Mouse (Mus musculus): Measurements from ENCODE around the gene Tuba1c. TPM values are rescaled to one million over a fixed set of nuclear protein-coding genes. Genes with fewer than 3 reads are reported as not detected.
A peak's percentile ranks its signal among the peaks of the same experiment; 100 is the strongest.
"Not testable (repeated sequence)": the region's sequence is repeated elsewhere in the genome, so short reads cannot be mapped to it uniquely, and the experiment has no call there.

Gene Tuba1c
- total RNA-seq, 4 experiments from 2014 or later, result 207 to 347 (median 262) TPM

- no peak for DNase-seq
These were observed 1.6 kb downstream of the Tuba1c start for GRCm38 (mm10) chr15:99031388-99031675.

GRCm38 (mm10) chr15:99032041-99032725 is 2.5 kb downstream of the Tuba1c start:
- DNase-seq, result no peak

- peak; percentile 57 for DNase-seq
These were observed 3.1 kb downstream of the Tuba1c start for GRCm38 (mm10) chr15:99032726-99033250.

GRCm38 (mm10) chr15:99033498-99034270 is 4.0 kb downstream of the Tuba1c start:
- peak; percentile 73 for DNase-seq

GRCm38 (mm10) chr15:99035431-99035830 is 5.7 kb downstream of the Tuba1c start:
- DNase-seq, result no peak

GRCm38 (mm10) chr15:99036249-99036905 is 6.7 kb downstream of the Tuba1c start:
- peak; percentile 34 for DNase-seq

GRCm38 (mm10) chr15:99038025-99038424 is 8.3 kb downstream of the Tuba1c start:
- no peak for DNase-seq

- DNase-seq, result no peak
These were observed 9.1 kb downstream of the Tuba1c start for GRCm38 (mm10) chr15:99038797-99039196.

- DNase-seq, result no peak
These were observed 9.6 kb downstream of the Tuba1c start for GRCm38 (mm10) chr15:99039306-99039705.

- DNase-seq, result no peak
These were observed 10.6 kb downstream of the Tuba1c start for GRCm38 (mm10) chr15:99039996-99040919.

- DNase-seq, result peak; percentile 48
These were observed 11.5 kb downstream of the Tuba1c start for GRCm38 (mm10) chr15:99040920-99041856.

GRCm38 (mm10) chr15:99042334-99042733 is 12.6 kb downstream of the Tuba1c start:
- no peak for DNase-seq

- DNase-seq, result no peak
These were observed 15.2 kb downstream of the Tuba1c start for GRCm38 (mm10) chr15:99044854-99045253.

GRCm38 (mm10) chr15:99045734-99046133 is 16.0 kb downstream of the Tuba1c start:
- not testable (repeated sequence) for DNase-seq

- DNase-seq, result no peak
These were observed 20.0 kb downstream of the Tuba1c start for GRCm38 (mm10) chr15:99049473-99050253.

GRCm38 (mm10) chr15:99053373-99053772 is 23.7 kb downstream of the Tuba1c start:
- DNase-seq, result no peak

- DNase-seq, result no peak
These were observed 25.3 kb downstream of the Tuba1c start, which contains the start of gene Prph for GRCm38 (mm10) chr15:99055040-99055439. Gene Prph, plus strand, starts transcription at chr15:99055174.

- no peak for DNase-seq
These were observed 25.8 kb downstream of the Tuba1c start for GRCm38 (mm10) chr15:99055511-99055961.

- DNase-seq, result no peak
These were observed 26.6 kb downstream of the Tuba1c start for GRCm38 (mm10) chr15:99056332-99056731.
